Mouse (Mus musculus) inflammation-experienced regulatory T-cells, adult 6 months (primary cell): ENCODE data around the gene Vcl. TPM values are rescaled to one million over a fixed set of nuclear protein-coding genes. Genes with fewer than 3 reads are reported as not detected.

ENCODE experiments used
- ATAC-seq: one replicate; pipeline ENCODE4 v1.8.0; 2017
- polyA plus RNA-seq, 3 experiments: library from polyadenylated mRNA; unstranded; fragments of 100-300 nt; shearing (Covaris generic); gene quantifications; one replicate each; pipeline ENCODE4 v1.2.1; 2017

The Vcl gene
- 1 to 10 TPM; 1.1 to 2.8 (median 1.6) TPM for polyA plus RNA-seq

DNA sequence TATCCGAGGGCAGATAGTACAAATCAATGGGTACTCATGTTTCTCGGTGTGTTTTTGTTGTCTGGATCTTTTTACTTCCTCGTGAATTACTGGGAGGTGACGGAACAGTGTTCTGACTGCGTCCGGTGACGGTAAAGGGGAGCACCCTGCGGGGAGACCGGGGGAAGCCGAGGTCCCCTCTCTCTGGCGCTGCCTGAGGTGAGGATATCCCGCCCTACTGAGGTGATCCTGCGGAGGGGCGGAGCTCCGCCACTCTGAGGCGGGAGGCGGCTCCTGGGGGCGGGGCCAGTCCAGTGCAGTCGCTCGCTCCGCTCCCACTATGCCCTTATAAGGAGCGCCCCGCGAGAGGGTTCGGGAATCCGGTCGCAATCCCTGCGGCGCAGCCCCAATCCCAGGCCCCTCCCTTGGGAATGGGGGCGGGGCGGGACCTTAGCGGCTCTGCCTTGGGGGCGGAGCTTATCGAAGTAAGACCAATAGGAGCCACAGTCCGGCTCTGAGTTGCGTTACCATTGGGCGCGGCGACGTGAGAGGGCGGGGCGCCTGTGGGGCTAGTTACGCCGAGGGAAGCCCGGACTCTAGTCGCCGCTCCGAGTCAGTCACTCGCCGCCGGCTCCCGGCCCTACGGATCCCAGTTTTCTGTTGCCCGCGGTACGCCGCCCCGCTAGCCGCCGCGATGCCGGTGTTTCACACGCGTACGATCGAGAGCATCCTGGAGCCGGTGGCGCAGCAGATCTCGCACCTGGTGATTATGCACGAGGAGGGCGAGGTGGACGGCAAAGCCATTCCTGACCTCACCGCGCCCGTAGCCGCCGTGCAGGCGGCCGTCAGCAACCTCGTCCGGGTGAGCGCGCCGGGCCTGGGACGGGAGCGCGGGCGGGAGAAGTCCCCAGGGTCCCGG is at the start of gene Vcl:
Gene Vcl, plus strand, starts transcription at position 551 of the 898 bp plus-strand sequence.
- peak; percentile 84 for ATAC-seq

- peak; percentile 5 for ATAC-seq
These were observed 44.5 kb upstream of the Vcl start for GRCm38 (mm10) chr14:20884691-20885090.

GRCm38 (mm10) chr14:20885091-20885888 is 43.9 kb upstream of the Vcl start:
- peak; percentile 94 for ATAC-seq

- ATAC-seq, result peak; percentile 26
These were observed 42.9 kb upstream of the Vcl start for GRCm38 (mm10) chr14:20886266-20886665.

DNA sequence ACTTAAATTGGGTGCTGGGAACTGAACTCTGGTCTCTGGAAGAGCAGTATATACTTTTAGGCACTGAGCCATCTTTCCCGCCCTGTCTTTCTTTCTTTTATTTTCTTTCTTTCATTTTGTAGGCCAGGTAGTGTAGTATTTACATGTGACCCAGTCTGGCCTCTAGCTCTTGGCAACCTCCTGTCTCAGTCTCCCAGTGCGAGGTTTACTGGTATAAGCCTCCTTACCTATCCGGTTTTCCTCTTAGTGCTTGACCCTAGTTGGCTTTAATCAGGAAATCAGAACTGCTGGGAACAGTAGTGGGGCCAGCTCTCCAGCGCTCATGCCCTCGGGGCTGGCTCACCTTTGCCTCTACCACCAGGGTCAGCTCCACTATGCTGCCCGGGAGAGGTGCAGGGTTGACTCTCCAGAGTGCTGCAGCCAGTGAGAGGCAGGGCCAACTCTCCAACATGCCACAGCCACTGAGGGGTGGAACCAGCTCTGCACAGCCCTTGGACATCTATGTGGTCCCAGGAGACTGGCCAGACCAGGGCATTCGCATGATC is 41.6 kb upstream of the Vcl start:
- ATAC-seq, result no peak

GRCm38 (mm10) chr14:20891941-20892402 is 37.2 kb upstream of the Vcl start:
- no peak for ATAC-seq

- no peak for ATAC-seq
These were observed 35.4 kb upstream of the Vcl start for GRCm38 (mm10) chr14:20893815-20894214.

DNA sequence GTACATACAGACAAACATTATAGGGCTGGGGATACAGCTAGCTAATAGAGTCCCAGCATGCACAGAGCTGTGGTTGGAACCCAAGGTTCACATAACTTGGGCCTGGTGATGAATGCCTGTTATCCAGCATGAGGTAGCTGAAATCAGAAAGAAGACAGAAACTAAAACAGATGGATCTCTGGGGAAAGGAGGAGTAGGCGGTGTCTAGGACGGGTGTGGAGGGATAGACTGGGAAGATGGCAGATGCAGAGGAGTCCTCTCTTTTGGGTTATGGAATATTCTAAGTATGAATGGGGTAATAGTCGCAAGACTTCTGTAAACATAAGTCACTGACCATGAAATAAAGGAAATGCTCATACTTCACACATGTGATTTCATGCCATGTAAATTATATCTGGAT is 27.9 kb upstream of the Vcl start:
- ATAC-seq, result no peak

DNA sequence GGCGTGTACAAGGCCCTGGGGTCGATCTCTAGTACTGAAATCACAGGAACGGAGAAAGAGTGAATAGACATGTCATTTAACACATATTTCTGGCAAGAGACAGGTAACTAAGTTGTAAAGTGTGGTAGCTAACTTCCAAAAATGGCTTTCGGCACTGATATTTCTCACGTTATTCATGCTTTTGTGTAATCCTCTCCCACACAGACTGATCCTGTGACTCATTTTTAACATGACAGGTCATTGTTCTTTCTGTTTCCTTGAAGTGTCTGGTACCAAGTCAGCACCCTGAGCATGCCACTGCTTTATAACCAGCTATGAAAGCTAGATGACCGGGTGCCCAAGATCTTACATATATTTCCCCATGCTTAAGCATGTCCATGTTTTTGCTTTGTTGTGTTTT is 26.1 kb upstream of the Vcl start:
- ATAC-seq, result no peak

GRCm38 (mm10) chr14:20911811-20912210 is 17.4 kb upstream of the Vcl start:
- ATAC-seq, result no peak

DNA sequence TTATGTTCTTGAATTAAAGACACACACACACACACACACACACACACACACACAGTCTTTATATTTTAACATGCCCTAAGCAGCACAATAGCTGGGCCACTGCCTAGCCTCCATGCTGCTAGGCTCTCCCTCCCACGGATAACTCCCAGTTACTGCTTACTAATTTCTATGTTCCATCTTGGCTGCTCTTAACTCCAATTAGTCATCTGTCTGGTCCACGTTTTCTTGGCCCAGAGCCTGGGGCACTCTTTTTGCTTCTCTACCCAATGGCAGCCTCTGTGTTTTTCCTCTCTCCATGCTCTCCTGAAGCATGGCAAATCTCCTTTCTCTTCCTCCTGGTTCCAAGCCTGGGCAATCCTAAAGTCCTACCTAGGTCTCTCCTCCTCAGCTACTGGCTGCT is 14.8 kb upstream of the Vcl start:
- ATAC-seq, result no peak

- ATAC-seq, result no peak
These were observed 12.3 kb upstream of the Vcl start for GRCm38 (mm10) chr14:20916625-20917612.

DNA sequence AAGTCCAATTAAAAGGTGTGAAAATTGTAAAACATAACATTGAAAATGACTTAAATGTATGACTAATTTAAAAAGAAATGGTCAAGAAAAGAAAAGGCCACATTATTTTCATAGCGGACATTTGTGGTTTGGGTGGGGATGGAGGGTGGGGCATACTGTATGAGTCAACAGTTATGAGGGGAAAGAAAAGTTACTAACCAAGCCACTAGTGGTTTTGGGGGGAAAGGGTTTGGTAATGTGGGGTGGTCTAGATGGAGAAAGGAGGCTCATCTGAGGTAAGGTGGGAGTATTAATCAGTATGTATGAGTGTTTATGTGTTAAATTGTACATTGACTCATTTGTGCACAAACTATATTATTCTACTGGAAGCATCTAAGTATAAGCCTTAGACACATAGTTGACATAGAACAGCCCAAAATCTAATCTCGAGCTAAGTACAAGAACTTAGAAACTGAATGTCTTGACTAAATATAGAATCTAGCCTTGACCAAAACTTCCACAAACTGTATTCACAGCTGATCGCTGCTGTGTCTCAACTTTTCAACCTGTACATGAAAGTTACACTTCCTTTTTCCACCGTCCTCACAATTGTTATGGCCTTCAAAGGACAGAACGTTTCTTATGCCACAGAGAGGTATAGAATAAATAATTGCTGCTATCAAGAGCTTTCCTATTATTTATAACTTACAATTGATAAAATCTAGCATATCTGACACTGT is 5.0 kb upstream of the Vcl start:
- ATAC-seq, result no peak

DNA sequence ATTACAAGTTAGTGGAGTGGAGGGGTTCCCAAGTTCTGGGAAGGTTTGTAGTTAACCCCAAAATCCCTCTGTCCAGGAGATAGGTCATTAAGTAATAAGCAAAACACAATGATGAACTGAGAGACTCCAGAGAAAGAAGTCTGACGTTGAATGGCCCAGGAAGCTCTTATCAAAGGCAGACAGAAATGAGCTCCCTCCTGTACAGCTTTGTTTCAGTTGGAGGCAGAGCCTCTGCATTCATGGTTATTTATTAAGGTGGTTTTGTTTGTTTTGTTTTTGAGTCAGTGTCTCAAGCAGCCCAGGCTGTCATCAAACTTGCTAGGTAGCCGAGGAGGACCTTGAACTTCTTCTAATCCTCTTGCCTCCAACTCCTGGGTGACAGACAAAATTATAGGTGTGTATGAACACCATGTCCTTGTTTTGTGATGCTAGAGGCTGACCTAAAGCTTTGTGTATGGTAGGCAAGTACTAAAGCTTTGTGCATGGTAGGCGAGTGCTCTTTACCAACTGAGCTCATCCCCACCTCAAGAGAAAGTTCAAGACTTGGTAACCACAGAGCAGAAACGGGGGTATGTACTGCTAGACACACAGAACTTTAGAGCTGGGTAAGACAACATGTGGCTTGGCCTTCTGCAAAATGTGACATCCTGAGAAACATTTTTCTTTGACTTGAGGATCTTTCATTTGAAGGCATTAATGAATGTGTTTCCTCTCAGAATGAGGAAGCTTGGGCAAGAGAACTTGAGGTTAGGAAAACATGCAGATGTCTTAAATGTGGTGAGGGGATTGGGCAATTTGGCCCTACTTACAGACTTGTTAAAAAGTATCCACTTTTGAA is 1.5 kb upstream of the Vcl start:
- ATAC-seq, result no peak

- no peak for ATAC-seq
These were observed 901 bp upstream of the Vcl start for GRCm38 (mm10) chr14:20928308-20928685.

- peak; percentile 14 for ATAC-seq
These were observed 726 bp downstream of the Vcl start for GRCm38 (mm10) chr14:20929814-20930434.

- ATAC-seq, result no peak
These were observed 1.5 kb downstream of the Vcl start for GRCm38 (mm10) chr14:20930481-20931391.

DNA sequence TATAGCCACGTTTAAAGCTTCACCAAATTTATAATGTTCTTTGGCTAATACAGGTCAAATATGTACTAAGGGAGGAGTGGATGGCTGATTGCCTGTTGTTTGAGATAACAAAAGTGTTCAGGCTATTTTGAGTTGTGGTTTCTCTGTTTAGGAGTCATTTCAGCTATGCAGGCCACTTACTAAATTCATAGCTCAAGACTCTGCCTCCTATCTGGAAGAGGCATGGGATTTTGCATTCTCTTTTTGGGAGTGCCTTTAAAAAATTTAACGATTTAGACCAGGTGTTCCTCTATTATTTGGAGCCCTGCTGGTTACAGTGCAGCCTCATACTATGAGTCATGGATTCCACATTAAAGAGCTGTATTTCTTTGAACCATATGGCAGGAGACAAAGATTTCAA is 9.2 kb downstream of the Vcl start:
- ATAC-seq, result peak; percentile 43

DNA sequence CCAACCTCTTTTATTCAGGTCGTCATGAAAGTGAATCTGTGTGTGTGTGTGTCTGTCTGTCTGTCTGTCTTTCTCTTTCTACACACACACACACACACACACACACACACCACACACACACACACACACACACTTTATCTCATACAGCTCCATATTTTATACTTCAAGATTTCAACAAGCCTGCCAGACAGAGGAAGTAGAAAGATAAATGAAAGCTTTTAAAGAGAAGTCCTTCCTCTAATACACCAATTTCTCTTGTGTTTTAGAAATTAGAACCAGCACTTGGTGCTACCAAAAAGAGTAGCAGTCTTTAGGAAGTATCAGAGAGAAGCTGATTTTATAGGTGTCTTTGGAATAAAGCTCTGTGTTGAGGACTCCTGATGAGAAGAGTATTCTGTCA is 9.7 kb downstream of the Vcl start:
- ATAC-seq, result no peak
